Mouse (Mus musculus) frontal cortex, postnatal 25 days (tissue): ENCODE data around the gene Msn.
"Not testable (repeated sequence)": the region's sequence is repeated elsewhere in the genome, so short reads cannot be mapped to it uniquely, and the experiment has no call there.

Experiments
- DNase-seq, 2 experiments: peaks; one replicate each; pipeline ENCODE4 v3.0.0; 2022; ENCODE audit warnings: low spot score in 2 of 2

The Msn gene

DNA sequence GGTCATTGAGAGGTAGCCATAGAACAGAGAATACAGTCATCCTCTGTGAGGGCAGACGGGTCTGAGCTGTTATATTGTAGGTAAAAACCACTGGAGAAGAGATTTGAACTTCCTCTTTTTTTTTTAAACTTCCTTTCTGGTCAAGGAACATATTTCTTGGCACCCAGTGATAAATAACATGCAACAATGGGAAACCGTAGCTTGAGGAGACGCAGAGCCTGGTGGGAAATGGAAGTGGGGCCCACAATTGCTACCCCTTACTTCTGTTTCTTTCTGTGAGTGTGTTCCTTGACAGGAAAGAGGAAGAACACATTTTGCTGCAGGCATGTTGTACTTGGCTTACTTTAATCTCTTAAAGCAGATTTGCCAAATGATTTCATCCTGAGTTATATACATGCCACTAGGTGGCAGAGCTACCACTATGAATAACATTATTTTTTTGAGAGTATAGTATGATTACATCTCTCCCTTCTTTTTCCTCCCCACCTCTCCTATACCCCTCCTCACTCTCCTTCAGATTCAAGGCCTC, 49.2 kb downstream of the Msn start:
- DNase-seq = no peak

DNA sequence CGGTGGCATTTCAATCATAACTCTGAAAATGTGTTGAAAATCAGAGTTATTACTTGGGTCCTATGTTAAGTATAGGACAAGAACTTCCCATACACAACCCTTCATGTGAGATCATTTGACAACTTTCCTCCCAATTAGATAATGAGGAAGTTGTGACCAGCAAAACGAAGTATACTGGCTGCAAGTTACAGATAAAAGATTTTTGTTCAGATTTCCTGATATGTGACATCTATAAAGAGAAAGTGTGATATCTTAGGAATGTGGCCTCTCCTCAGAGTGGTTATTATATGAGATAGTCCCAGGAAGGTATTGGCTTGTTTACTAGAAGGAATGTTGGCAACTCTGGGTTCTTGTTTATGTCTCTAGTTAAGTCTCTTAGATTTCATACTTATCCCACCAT, 52.4 kb downstream of the Msn start:
- no peak for DNase-seq

DNA sequence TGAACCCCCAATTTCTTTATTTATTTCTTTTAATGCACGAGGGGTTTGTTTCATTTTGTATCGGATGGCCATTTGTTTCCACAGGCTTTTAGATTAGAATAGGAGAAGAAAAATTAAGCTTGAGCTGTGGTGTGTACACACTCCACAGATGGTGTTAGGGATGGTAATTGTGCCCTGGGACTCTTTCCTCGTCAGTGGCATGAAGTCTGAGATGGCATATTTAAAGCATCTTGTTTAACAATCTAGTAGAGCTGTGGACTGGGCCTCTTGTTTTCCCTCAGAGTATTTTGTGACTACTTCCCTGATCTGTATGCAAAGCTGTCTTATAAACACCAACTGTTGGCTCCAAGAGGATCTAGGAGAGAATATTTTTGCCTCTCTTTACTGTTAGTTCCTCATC, 57.5 kb downstream of the Msn start:
- no peak for DNase-seq

DNA sequence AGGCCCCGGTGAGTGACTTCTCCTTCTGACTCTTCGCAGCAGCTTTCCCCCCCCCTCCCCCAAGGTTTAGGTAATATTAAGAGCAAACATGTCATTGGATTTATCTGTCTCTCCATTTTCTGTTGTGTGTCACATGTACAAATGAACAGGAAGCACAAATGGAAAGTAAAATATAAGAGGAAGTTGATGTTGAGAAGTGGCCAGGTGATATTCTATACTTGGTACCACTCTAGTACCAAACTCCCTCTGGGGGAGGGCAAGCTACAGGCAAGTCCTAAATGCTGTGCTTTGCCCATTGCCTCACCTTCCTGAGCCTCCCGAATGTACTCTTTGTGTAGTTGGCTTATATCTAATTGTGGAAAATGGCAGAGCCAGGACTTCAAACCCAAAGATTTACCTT, 62.1 kb downstream of the Msn start:
- no peak for DNase-seq

DNA sequence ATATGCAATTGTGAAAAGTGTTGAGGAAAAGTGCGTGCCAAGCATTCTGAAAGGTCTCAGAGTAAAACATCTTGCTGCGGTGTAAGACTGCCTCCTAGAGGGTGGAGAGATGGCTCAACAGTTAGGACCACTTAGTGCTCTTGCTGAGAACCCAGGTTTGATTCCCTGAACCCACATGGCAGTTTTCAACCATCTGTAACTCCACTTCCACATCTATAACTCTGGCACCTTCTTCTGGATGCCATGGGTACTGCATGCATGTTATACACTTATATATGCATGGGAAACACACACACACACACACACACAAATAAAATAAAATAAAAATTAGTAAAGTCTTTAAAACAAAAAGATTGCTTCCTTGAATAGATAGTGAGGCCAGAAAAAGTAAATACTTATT, 66.7 kb downstream of the Msn start:
- DNase-seq = no peak

DNA sequence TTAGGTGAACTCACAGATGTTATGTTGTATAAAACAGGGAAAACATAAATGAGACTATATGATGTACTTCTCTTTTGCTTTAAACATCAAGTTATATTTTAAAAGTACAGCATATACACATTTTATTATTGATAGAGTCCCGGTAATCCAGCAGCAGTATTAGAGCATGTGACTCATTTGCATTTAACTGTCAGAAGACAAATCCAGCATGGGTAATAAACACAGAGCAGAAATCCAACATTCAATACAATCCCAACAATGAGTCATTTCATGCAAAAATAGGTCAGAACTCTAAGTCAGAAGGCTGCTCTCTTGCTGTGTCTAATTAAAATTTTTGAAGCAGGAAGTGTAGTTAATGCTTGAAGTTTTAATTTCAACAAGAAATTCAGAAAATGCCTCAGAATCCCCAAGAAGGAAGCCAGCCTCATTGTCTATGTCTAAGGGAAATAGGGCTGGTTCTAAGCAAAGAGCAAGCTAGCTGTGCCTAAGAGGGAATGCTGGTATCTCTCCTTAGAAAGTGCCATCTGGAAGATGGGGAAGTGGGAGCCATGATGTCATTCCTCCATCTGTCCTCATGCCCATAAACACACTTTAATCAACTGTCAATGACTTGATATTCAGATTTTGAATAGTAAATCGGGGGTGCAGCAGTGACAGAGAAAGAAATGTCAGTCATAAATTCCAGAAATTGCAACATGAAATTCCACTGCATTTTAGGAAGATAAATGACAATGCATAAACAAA, 76.0 kb downstream of the Msn start:
- DNase-seq = no peak

DNA sequence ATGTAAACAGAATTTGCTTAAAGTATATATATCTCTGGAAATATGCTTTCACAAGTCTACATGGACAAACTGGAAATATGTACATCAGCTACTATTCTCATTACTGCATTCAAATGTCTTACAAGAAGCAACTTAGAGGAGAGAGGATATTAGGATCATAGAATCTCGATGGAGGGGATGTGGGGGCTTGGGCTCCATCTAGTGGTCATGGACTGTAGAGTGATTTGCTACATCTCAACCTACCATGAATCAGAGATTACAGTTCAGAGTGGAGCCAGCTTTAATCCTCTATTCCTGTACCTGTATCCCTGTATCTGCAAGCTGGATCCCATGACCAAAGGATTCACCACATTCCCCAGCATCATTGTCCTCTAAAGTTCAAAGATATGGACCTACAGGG, 82.6 kb downstream of the Msn start:
- no peak for DNase-seq

DNA sequence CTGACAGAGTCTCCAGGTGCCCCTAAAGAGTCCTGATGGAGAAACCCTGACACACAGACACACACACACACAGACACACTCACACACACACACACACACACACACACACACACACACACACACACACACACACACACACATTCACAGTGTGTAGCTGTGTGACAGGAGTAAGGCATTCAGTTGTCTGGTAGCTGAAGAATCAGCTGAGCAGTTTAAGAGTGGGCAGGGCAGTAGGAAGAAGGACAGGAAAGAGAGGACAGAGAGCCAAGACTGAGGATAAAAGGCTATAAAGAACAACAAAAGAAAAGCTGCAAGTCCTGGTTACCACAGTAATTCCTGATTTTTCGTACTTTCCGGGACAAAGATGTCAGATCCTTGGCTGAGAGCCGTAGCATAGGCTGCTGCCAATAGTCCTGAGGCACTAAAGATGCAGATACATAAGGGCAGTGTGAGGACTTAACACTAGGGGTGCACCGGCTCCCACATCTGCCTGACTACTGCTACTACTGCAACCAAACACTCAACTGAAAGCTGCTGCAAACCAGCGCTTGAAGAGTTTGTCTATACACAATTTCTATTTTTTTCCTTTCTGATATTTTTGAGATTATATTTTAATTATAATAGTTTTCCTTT, 88.4 kb downstream of the Msn start:
- no peak for DNase-seq

DNA sequence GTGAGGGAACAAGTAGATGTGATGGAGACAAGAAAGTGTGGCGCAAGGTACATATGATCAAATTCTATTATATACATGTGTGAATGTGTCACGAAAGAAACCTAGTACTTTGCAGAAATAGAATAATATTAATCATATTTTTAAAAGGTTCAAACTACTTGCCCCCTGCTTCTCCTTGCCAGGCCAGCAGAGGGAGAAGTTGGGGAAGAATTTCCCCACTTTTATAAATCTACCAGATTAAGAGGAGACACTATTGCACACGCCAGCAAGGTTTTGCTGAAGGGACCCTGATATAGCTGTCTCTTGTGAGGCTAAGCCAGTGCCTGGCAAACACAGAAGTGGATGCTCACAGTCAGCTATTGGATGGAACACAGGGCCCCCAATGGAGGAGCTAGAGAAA, 109.3 kb downstream of the Msn start:
- DNase-seq = not testable (repeated sequence)

DNA sequence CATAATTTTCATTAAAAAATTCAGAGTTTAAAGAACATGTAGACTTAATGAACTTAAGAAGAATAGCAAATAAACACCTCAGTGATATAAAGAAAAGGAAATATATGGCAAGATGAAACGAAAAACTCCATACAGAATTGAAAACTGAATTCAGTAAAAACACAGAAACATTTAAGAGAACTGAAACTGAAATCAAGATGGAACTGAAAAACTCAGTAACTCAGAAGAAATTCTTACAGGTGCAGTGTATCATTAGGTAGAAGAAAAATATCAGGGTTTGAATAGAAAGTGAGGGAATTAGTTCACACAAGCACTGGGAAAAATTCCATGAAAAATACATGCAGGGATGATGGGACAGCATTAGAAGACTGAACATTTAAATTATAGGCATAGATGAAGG, 111.0 kb downstream of the Msn start:
- no peak for DNase-seq

DNA sequence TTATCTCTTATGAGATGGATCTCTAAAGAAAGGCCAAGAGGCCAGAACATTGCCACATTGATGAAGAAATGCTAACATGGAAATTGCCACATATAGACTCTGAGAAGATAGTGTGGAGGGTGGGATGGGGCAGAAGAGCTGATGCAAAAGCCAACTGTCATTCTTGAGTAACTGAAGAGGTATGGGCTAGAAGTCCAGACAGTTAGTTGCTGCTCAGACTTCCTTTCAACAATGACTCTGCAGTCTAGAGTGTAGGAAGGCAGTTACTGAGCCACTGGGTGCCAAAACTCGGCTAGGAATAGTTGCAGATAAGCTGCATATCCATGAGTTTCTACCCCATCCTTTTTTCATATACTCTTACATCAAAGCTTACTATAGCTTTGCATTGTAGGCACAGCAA, 122.2 kb downstream of the Msn start:
- DNase-seq = no peak
